Mouse (Mus musculus) left cerebral cortex, adult 9 months (tissue): ENCODE data around the gene Ankle1.
A peak's percentile ranks its signal among the peaks of the same experiment; 100 is the strongest.
"Not testable (repeated sequence)": the region's sequence is repeated elsewhere in the genome, so short reads cannot be mapped to it uniquely, and the experiment has no call there.

Experiments used
- DNase-seq, 2 experiments: peaks; one replicate each; pipeline ENCODE4 v3.0.0; 2022; ENCODE audit warnings: low spot score in 2 of 2

Gene Ankle1

GRCm38 (mm10) chr8:71407441-71407840 lies 1.6 kb downstream of the Ankle1 start:
- DNase-seq: no peak

- DNase-seq: no peak
Observed at GRCm38 (mm10) chr8:71408231-71408630, 2.4 kb downstream of the Ankle1 start.

- DNase-seq: no peak
Observed at GRCm38 (mm10) chr8:71411535-71412273, 5.9 kb downstream of the Ankle1 start.

GRCm38 (mm10) chr8:71422121-71422520 lies 16.3 kb downstream of the Ankle1 start:
- no peak for DNase-seq

- not testable (repeated sequence) for DNase-seq
Observed at GRCm38 (mm10) chr8:71432935-71433334, 27.1 kb downstream of the Ankle1 start.

- DNase-seq: no peak
Observed at GRCm38 (mm10) chr8:71437041-71437440, 31.2 kb downstream of the Ankle1 start.

GRCm38 (mm10) chr8:71441404-71441803 lies 35.6 kb downstream of the Ankle1 start:
- DNase-seq: no peak

- no peak for DNase-seq
Observed at GRCm38 (mm10) chr8:71445096-71445495, 39.3 kb downstream of the Ankle1 start.

GRCm38 (mm10) chr8:71451337-71451736 lies 45.5 kb downstream of the Ankle1 start:
- DNase-seq: no peak

GRCm38 (mm10) chr8:71451777-71452176 lies 46.0 kb downstream of the Ankle1 start:
- no peak for DNase-seq

GRCm38 (mm10) chr8:71452669-71453068 lies 46.9 kb downstream of the Ankle1 start:
- peak in 1 of 2 experiments; percentile 0 for DNase-seq

- peak in 1 of 2 experiments; percentile 1 for DNase-seq
Observed at GRCm38 (mm10) chr8:71454668-71455067, 48.9 kb downstream of the Ankle1 start.

- no peak for DNase-seq
Observed at GRCm38 (mm10) chr8:71456906-71457305, 51.1 kb downstream of the Ankle1 start.

GRCm38 (mm10) chr8:71457659-71458270 lies 52.0 kb downstream of the Ankle1 start:
- DNase-seq: no peak
